Mouse (Mus musculus): ENCODE results near the gene Cnnm4. TPM values are rescaled to one million over a fixed set of nuclear protein-coding genes. Genes with fewer than 3 reads are reported as not detected.
A peak's percentile ranks its signal among the peaks of the same experiment; 100 is the strongest.

Cnnm4 gene
- 10.1 and 10.6 TPM in 2 replicates for polyA plus RNA-seq (2016; fragmentation: Nextera tagmentation; extraction: Ambion mirVana)

DNA sequence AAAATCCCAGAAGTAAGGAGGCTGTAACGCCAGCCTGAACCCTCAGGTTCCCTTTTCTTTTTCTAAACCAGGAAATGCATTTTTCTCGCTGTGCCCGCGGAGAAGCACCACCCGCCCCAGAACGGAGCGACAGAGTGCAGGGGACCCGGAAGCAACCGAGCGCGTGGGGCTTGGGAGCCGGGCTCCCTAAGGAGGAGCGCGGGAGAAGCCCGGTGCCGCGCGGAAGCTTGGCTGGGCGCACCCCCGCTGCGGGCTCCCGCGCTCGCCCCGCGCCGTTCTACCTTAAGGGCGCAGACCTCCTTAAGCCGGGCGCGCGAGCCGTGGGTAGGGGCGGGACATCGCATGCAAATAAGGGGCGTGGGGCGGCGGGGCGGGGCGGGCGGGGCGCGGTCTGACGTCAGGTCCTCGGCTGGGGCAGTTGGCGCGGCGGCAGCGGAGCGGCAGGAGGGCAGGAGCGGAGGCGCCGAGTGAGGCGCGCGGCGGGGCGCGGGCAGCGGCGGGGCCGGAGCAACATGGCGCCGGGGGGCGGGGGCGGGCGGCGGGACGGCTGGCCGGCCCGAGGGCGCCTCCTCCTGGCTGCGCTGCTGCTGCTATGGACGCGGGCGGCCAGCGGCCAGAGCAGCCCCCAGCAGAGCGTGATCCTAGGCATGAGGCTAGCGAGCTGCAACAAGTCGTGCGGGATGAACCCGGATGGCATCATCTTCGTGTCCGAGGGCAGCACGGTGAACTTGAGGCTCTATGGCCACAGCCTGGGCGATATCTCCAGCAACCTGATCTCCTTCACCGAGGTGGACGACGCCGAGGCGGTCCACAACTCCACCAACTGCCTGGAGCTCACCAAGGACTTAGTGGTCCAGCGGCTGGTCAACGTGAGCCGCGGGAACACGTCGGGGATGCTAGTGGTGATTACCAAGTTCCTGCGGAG lies at the start of gene Cnnm4:
Cnnm4 (plus strand) TSS at position 440 of the 925 bp plus-strand sequence.
- Histone ChIP-seq H3K4me1 (peaks cover 47% of the 10 kb centered on the region), H3K27ac (0 out of 2 replicates have a peak within 1 kb of the TSS, but pooled peaks have one; percentile 42), H3K9me3 (no peaks in the 10 kb centered on the region), H3K4me2 (replicated peaks) (peak within 1 kb of the TSS; percentile 65), H3K27me3 (replicated peaks) (0 out of 2 replicates have a peak, but pooled peaks cover 5% of the 10 kb centered on the region), H3K4me3 (peak within 1 kb of the TSS; percentile 60), H3K9ac (peak within 1 kb of the TSS; percentile 64), H3K36me3 (no peaks in the 10 kb centered on the region)
- ATAC-seq (ENCODE audit: low FRiP score, low read depth) = peak; percentile 89
- WGBS = under 1% methylated on average over 74 of the region's 98 CpGs

DNA sequence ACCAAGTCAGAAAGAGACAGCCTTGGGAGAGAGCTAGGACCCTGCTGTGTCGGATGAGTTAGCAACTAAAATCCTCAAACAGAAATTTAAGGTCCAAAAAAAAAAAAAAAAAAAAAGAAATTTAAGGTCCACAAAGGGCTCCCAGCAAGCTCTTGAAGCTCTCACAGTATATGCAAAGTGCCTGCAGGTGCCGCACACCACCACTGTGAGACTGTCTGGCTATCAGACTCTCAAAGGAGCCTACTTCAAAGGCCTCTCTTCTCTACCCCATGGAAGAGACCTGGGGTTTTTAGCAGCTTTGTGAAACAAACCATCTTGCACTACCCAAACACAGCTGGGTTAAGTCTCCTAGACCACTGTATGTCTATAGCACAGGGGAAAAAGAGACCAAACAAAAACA lies 41.9 kb upstream of the Cnnm4 start:
- H3K27me3 ChIP-seq (replicated peaks) = no peaks in the 10 kb centered on the region
- 91% methylated on average over 2 of the region's 2 CpGs for WGBS
- H3K36me3 ChIP-seq = peaks cover 89% of the 10 kb centered on the region

GRCm38 (mm10) chr1:36432999-36433398 lies 38.4 kb upstream of the Cnnm4 start:
- WGBS = 89% methylated on average over 4 of the region's 4 CpGs
- Histone ChIP-seq H3K9me3 (no peaks in the 10 kb centered on the region), H3K9ac (no peak overlapping the region), H3K27me3 (replicated peaks) (no peaks in the 10 kb centered on the region), H3K36me3 (peaks cover 88% of the 10 kb centered on the region), H3K4me3 (no peak overlapping the region), H3K4me1 (no peaks in the 10 kb centered on the region), H3K4me2 (replicated peaks) (no peak overlapping the region), H3K27ac (no peak overlapping the region)
- ATAC-seq (ENCODE audit: low FRiP score, low read depth) = no peak

More for the DNA sequence above, 41.9 kb upstream of the Cnnm4 start:
- H3K9ac ChIP-seq = no peak overlapping the region
- H3K27ac ChIP-seq = no peak overlapping the region
- no peaks in the 10 kb centered on the region for H3K4me1 ChIP-seq
- H3K4me2 ChIP-seq (replicated peaks) = no peak overlapping the region
- ATAC-seq (ENCODE audit: low FRiP score, low read depth) = no peak
- H3K9me3 ChIP-seq = no peaks in the 10 kb centered on the region
- H3K4me3 ChIP-seq = no peak overlapping the region

GRCm38 (mm10) chr1:36433616-36434015 lies 37.8 kb upstream of the Cnnm4 start:
- H3K36me3 ChIP-seq = peaks cover 88% of the 10 kb centered on the region
- H3K9me3 ChIP-seq = no peaks in the 10 kb centered on the region
- H3K4me1 ChIP-seq = no peaks in the 10 kb centered on the region
- no peak overlapping the region for H3K27ac ChIP-seq
- H3K9ac ChIP-seq = no peak overlapping the region
- no peak for ATAC-seq (ENCODE audit: low FRiP score, low read depth)
- no peaks in the 10 kb centered on the region for H3K27me3 ChIP-seq (replicated peaks)
- H3K4me2 ChIP-seq (replicated peaks) = no peak overlapping the region
- no peak overlapping the region for H3K4me3 ChIP-seq
- WGBS = 95% methylated on average over 3 of the region's 3 CpGs

- WGBS = 83% methylated on average over 4 of the region's 4 CpGs
Measured at GRCm38 (mm10) chr1:36435071-36435470, 36.3 kb upstream of the Cnnm4 start.

DNA sequence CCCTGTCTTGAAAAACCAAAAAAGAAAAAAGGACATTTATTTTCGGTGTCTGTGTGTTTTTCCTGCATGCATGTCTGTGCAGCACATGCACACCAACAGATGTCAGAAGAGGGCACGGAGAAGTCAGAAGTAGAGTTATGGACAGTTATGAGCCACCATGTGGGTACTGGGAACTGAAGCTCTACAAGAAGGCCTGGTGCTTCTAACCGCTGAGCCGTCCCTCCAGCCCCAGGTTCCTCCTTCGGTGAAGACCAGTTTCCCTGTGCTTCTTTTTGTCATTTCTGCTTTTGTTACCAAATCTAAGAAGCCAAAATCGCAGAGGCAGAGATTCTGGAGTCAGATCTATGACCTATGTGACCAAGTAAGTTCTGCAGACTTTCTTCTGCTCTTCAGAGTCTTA lies 34.9 kb upstream of the Cnnm4 start:
- no peak for ATAC-seq (ENCODE audit: low FRiP score, low read depth)
- no peak overlapping the region for H3K4me3 ChIP-seq
- no peaks in the 10 kb centered on the region for H3K27me3 ChIP-seq (replicated peaks)
- no peaks in the 10 kb centered on the region for H3K4me1 ChIP-seq
- H3K27ac ChIP-seq = no peak overlapping the region
- H3K4me2 ChIP-seq (replicated peaks) = no peak overlapping the region
- peaks cover 82% of the 10 kb centered on the region for H3K36me3 ChIP-seq
- WGBS = 93% methylated on average over 6 of the region's 6 CpGs
- no peaks in the 10 kb centered on the region for H3K9me3 ChIP-seq
- H3K9ac ChIP-seq = no peak overlapping the region

More at GRCm38 (mm10) chr1:36435071-36435470, 36.3 kb upstream of the Cnnm4 start:
- Histone ChIP-seq H3K27ac (no peak overlapping the region), H3K4me1 (no peaks in the 10 kb centered on the region), H3K9ac (no peak overlapping the region), H3K27me3 (replicated peaks) (no peaks in the 10 kb centered on the region), H3K4me3 (no peak overlapping the region), H3K9me3 (no peaks in the 10 kb centered on the region), H3K4me2 (replicated peaks) (no peak overlapping the region), H3K36me3 (peaks cover 88% of the 10 kb centered on the region)
- ATAC-seq (ENCODE audit: low FRiP score, low read depth) = no peak

DNA sequence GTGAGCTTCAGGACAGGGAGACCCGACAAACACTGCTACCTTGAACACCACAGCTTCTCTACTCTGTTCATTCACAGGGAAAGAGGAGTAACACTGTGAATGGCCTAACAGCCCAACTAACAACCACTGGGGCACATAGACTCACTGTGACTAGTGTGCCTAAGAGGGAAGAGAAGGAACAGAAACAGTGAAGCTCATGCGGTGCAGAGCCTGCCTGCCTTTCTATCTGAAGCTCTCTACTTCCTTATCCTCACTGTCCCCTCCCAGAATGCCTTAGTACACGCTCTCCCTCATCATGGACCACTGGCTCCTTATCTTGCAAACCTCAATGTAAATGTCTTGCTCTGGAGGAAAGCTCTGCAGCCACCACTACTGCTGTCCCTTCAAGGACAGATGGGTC lies 34.2 kb upstream of the Cnnm4 start:
- no peak overlapping the region for H3K4me3 ChIP-seq
- peaks cover 79% of the 10 kb centered on the region for H3K36me3 ChIP-seq
- WGBS = 97% methylated on average over 3 of the region's 3 CpGs
- no peak overlapping the region for H3K9ac ChIP-seq
- no peaks in the 10 kb centered on the region for H3K9me3 ChIP-seq
- no peaks in the 10 kb centered on the region for H3K4me1 ChIP-seq
- H3K27me3 ChIP-seq (replicated peaks) = no peaks in the 10 kb centered on the region
- ATAC-seq (ENCODE audit: low FRiP score, low read depth) = no peak
- no peak overlapping the region for H3K4me2 ChIP-seq (replicated peaks)
- H3K27ac ChIP-seq = no peak overlapping the region

- Histone ChIP-seq H3K9ac (no peak overlapping the region), H3K4me2 (replicated peaks) (no peak overlapping the region), H3K27ac (no peak overlapping the region), H3K36me3 (peaks cover 52% of the 10 kb centered on the region), H3K4me1 (0 out of 2 replicates have a peak, but pooled peaks cover 5% of the 10 kb centered on the region), H3K4me3 (no peak overlapping the region), H3K9me3 (no peaks in the 10 kb centered on the region), H3K27me3 (replicated peaks) (no peaks in the 10 kb centered on the region)
- no peak for ATAC-seq (ENCODE audit: low FRiP score, low read depth)
- WGBS = 92% methylated on average over 4 of the region's 4 CpGs
Measured at GRCm38 (mm10) chr1:36441101-36441500, 30.3 kb upstream of the Cnnm4 start.

DNA sequence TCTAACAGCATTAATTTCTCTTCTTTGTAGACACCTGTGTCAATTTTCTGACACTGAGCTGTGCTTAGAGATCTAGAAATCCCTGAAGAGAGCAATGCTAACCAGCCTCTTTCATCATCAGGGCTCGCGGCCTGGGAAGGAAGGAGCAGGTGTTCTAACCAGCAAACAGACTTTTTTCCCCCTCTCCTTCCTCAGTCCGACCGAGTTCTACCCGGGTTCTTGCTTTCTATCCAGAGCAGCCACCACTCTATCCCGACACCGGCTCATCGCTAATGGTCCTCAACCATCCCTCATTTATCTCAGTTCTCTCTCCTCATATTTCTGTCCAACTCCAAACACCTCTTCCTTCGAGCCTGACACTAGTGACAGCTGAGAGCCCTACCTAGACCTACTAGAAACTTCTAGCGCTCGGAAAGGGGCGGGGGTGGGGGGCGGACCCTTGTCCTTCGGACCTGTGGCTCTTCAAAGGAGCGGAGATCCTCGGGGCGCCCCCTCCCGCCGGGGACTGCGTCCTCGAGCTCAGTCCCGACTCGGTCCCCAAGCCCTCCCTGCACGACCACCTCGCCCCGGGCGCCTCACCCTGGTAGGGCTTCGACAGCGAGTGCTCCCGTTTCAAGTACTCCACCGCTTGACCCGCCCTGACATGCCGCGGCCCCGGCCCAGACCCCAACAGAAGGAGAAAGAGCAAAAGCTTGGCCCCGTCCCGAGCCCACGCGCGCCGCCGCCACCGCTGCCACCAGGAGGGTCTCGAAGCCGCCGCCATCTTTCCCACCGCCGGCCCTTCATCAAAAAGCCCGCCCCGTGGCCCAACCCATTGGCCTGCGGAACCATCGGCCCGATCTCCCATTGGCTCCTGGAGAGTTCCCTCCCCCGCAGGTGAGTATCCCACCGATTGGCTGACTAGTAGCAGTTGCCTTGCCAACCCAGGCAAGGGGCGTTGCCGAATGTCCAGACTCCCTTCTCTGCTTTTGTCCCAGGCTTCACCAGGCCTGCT lies 26.7 kb upstream of the Cnnm4 start, which contains the start of gene Lman2l:
Lman2l (minus strand) TSS at position 801 of the 994 bp plus-strand sequence.
- Histone ChIP-seq H3K27ac (peak within 1 kb of the TSS; percentile 55), H3K9ac (peak within 1 kb of the TSS; percentile 74), H3K4me3 (peak within 1 kb of the TSS; percentile 74), H3K4me1 (0 out of 2 replicates have a peak, but pooled peaks cover 5% of the 10 kb centered on the region), H3K9me3 (no peaks in the 10 kb centered on the region), H3K27me3 (replicated peaks) (no peaks in the 10 kb centered on the region), H3K4me2 (replicated peaks) (peak within 1 kb of the TSS; percentile 72), H3K36me3 (peaks cover 15% of the 10 kb centered on the region; the same call in 1 of the 2 replicates)
- peak; percentile 99 for ATAC-seq (ENCODE audit: low FRiP score, low read depth)
- WGBS = 1% methylated on average over 57 of the region's 57 CpGs

- no peak overlapping the region for H3K27ac ChIP-seq
- H3K9ac ChIP-seq = no peak overlapping the region
- no peaks in the 10 kb centered on the region for H3K27me3 ChIP-seq (replicated peaks)
- no peaks in the 10 kb centered on the region for H3K9me3 ChIP-seq
- peak; percentile 48; the same call in 1 of the 2 replicates for ATAC-seq (ENCODE audit: low FRiP score, low read depth)
- 0 out of 2 replicates have a peak, but pooled peaks cover 5% of the 10 kb centered on the region for H3K4me1 ChIP-seq
- H3K4me3 ChIP-seq = no peak overlapping the region
- 44% methylated on average over 8 of the region's 8 CpGs for WGBS
- no peak overlapping the region for H3K4me2 ChIP-seq (replicated peaks)
- H3K36me3 ChIP-seq = peaks cover 15% of the 10 kb centered on the region; the same call in 1 of the 2 replicates
Measured at GRCm38 (mm10) chr1:36445508-36445907, 25.9 kb upstream of the Cnnm4 start.

GRCm38 (mm10) chr1:36446106-36446824 lies 25.2 kb upstream of the Cnnm4 start:
- no peak for ATAC-seq (ENCODE audit: low FRiP score, low read depth)
- Histone ChIP-seq H3K4me1 (0 out of 2 replicates have a peak, but pooled peaks cover 5% of the 10 kb centered on the region), H3K27me3 (replicated peaks) (no peaks in the 10 kb centered on the region), H3K27ac (no peak overlapping the region), H3K9ac (no peak overlapping the region), H3K36me3 (peaks cover 12% of the 10 kb centered on the region; the same call in 1 of the 2 replicates), H3K4me2 (replicated peaks) (no peak overlapping the region), H3K9me3 (no peaks in the 10 kb centered on the region), H3K4me3 (no peak overlapping the region)
- 88% methylated on average over 5 of the region's 5 CpGs for WGBS

All from neural tube, embryonic 12.5 days (tissue).